Mouse (Mus musculus): ENCODE measurements around the gene Pax3. TPM values are rescaled to one million over a fixed set of nuclear protein-coding genes. Genes with fewer than 3 reads are reported as not detected.

Gene Pax3
- polyA plus RNA-seq, 1 experiment from 2014 or later = 0.95 TPM

- no peaks in the 10 kb centered on the region for H3K36me3 ChIP-seq
- H3K9ac ChIP-seq = no peak overlapping the region
- peaks cover 9% of the 10 kb centered on the region; the same call in 1 of the 2 replicates for H3K27me3 ChIP-seq
- peak; percentile 64; the same call in 1 of the 2 replicates for ATAC-seq (ENCODE audit: low FRiP score, low read depth)
- peak overlapping the region; percentile 22; the same call in 1 of the 2 replicates for H3K4me2 ChIP-seq (replicated peaks)
- H3K4me1 ChIP-seq = peaks cover 14% of the 10 kb centered on the region
- H3K4me3 ChIP-seq = no peak overlapping the region
- no peaks in the 10 kb centered on the region for H3K9me3 ChIP-seq
- 7% methylated on average over 6 of the region's 6 CpGs for WGBS
- H3K27ac ChIP-seq = no peak overlapping the region
Observed at GRCm38 (mm10) chr1:78157930-78158329, 39.0 kb downstream of the Pax3 start.

- no peak for ATAC-seq (ENCODE audit: low FRiP score, low read depth)
- Histone ChIP-seq H3K4me1 (peaks cover 14% of the 10 kb centered on the region), H3K9me3 (no peaks in the 10 kb centered on the region), H3K27me3 (peaks cover 13% of the 10 kb centered on the region; the same call in 1 of the 2 replicates), H3K27ac (no peak overlapping the region), H3K9ac (no peak overlapping the region), H3K4me3 (no peak overlapping the region), H3K36me3 (no peaks in the 10 kb centered on the region), H3K4me2 (replicated peaks) (no peak overlapping the region)
- 85% methylated on average over 4 of the region's 4 CpGs for whole genome bisulfite sequencing
Observed at GRCm38 (mm10) chr1:78155796-78156195, 41.1 kb downstream of the Pax3 start.

GRCm38 (mm10) chr1:78148011-78148623, 48.8 kb downstream of the Pax3 start:
- no peak overlapping the region for H3K4me2 ChIP-seq (replicated peaks)
- H3K4me3 ChIP-seq = no peak overlapping the region
- peaks cover 56% of the 10 kb centered on the region for H3K27me3 ChIP-seq
- WGBS = 57% methylated on average over 2 of the region's 2 CpGs
- no peaks in the 10 kb centered on the region for H3K4me1 ChIP-seq
- no peaks in the 10 kb centered on the region for H3K9me3 ChIP-seq
- H3K9ac ChIP-seq = no peak overlapping the region
- H3K27ac ChIP-seq = no peak overlapping the region
- ATAC-seq (ENCODE audit: low FRiP score, low read depth) = no peak
- no peaks in the 10 kb centered on the region for H3K36me3 ChIP-seq

- no peak for ATAC-seq (ENCODE audit: low FRiP score, low read depth)
- Histone ChIP-seq H3K9ac (no peak overlapping the region), H3K4me1 (no peaks in the 10 kb centered on the region; the same call in 1 of the 2 replicates), H3K27ac (no peak overlapping the region), H3K36me3 (no peaks in the 10 kb centered on the region), H3K4me3 (no peak overlapping the region), H3K4me2 (replicated peaks) (no peak overlapping the region), H3K9me3 (no peaks in the 10 kb centered on the region), H3K27me3 (peaks cover 84% of the 10 kb centered on the region)
- 64% methylated on average over 6 of the region's 6 CpGs for WGBS
Observed at GRCm38 (mm10) chr1:78143403-78143802, 53.5 kb downstream of the Pax3 start.

- Histone ChIP-seq H3K9me3 (no peaks in the 10 kb centered on the region), H3K4me3 (no peak overlapping the region), H3K27ac (no peak overlapping the region), H3K9ac (no peak overlapping the region), H3K27me3 (peaks cover 84% of the 10 kb centered on the region), H3K4me2 (replicated peaks) (no peak overlapping the region), H3K36me3 (no peaks in the 10 kb centered on the region), H3K4me1 (no peaks in the 10 kb centered on the region; the same call in 1 of the 2 replicates)
- no peak for ATAC-seq (ENCODE audit: low FRiP score, low read depth)
- WGBS = 72% methylated on average over 6 of the region's 6 CpGs
Observed at GRCm38 (mm10) chr1:78142912-78143311, 54.0 kb downstream of the Pax3 start.

- ATAC-seq (ENCODE audit: low FRiP score, low read depth) = no peak
- no peak overlapping the region for H3K9ac ChIP-seq
- no peaks in the 10 kb centered on the region; the same call in 1 of the 2 replicates for H3K4me1 ChIP-seq
- 28% methylated on average over 9 of the region's 9 CpGs for WGBS
- H3K4me2 ChIP-seq (replicated peaks) = no peak overlapping the region
- H3K27ac ChIP-seq = no peak overlapping the region
- H3K4me3 ChIP-seq = no peak overlapping the region
- H3K27me3 ChIP-seq = peaks cover 88% of the 10 kb centered on the region
- no peaks in the 10 kb centered on the region for H3K9me3 ChIP-seq
- no peaks in the 10 kb centered on the region for H3K36me3 ChIP-seq
Observed at GRCm38 (mm10) chr1:78141741-78142501, 55.0 kb downstream of the Pax3 start.

GRCm38 (mm10) chr1:78141314-78141713, 55.6 kb downstream of the Pax3 start:
- Histone ChIP-seq H3K4me1 (no peaks in the 10 kb centered on the region; the same call in 1 of the 2 replicates), H3K27ac (no peak overlapping the region), H3K27me3 (peaks cover 88% of the 10 kb centered on the region)

GRCm38 (mm10) chr1:78140505-78141303, 56.2 kb downstream of the Pax3 start:
- H3K27me3 ChIP-seq = peaks cover 85% of the 10 kb centered on the region
- H3K4me3 ChIP-seq = no peak overlapping the region
- no peak overlapping the region for H3K4me2 ChIP-seq (replicated peaks)

More at GRCm38 (mm10) chr1:78141314-78141713, 55.6 kb downstream of the Pax3 start:
- Histone ChIP-seq H3K9me3 (no peaks in the 10 kb centered on the region), H3K36me3 (no peaks in the 10 kb centered on the region), H3K4me2 (replicated peaks) (no peak overlapping the region), H3K9ac (no peak overlapping the region), H3K4me3 (no peak overlapping the region)
- WGBS = 8% methylated on average over 7 of the region's 7 CpGs
- ATAC-seq (ENCODE audit: low FRiP score, low read depth) = no peak

GRCm38 (mm10) chr1:78139287-78139686, 57.6 kb downstream of the Pax3 start:
- Histone ChIP-seq H3K9ac (no peak overlapping the region), H3K4me3 (no peak overlapping the region), H3K4me2 (replicated peaks) (no peak overlapping the region), H3K4me1 (no peaks in the 10 kb centered on the region; the same call in 1 of the 2 replicates), H3K9me3 (no peaks in the 10 kb centered on the region), H3K36me3 (no peaks in the 10 kb centered on the region), H3K27ac (no peak overlapping the region), H3K27me3 (peaks cover 82% of the 10 kb centered on the region)
- no peak for ATAC-seq (ENCODE audit: low FRiP score, low read depth)
- WGBS = 5% methylated on average over 11 of the region's 11 CpGs

More at GRCm38 (mm10) chr1:78140505-78141303, 56.2 kb downstream of the Pax3 start:
- no peak for ATAC-seq (ENCODE audit: low FRiP score, low read depth)
- Histone ChIP-seq H3K27ac (no peak overlapping the region), H3K9ac (no peak overlapping the region), H3K9me3 (no peaks in the 10 kb centered on the region), H3K4me1 (no peaks in the 10 kb centered on the region; the same call in 1 of the 2 replicates), H3K36me3 (no peaks in the 10 kb centered on the region)
- WGBS = 3% methylated on average over 14 of the region's 14 CpGs

GRCm38 (mm10) chr1:78129267-78129666, 67.7 kb downstream of the Pax3 start:
- 9% methylated on average over 5 of the region's 5 CpGs for WGBS

GRCm38 (mm10) chr1:78119899-78120560, 76.9 kb downstream of the Pax3 start:
- no peaks in the 10 kb centered on the region for H3K36me3 ChIP-seq
- no peaks in the 10 kb centered on the region for H3K9me3 ChIP-seq
- WGBS = 8% methylated on average over 10 of the region's 10 CpGs
- H3K27me3 ChIP-seq = peaks cover 47% of the 10 kb centered on the region
- H3K9ac ChIP-seq = no peak overlapping the region
- no peak overlapping the region for H3K4me3 ChIP-seq
- no peaks in the 10 kb centered on the region for H3K4me1 ChIP-seq
- H3K4me2 ChIP-seq (replicated peaks) = no peak overlapping the region
- H3K27ac ChIP-seq = no peak overlapping the region
- no peak for ATAC-seq (ENCODE audit: low FRiP score, low read depth)

More at GRCm38 (mm10) chr1:78129267-78129666, 67.7 kb downstream of the Pax3 start:
- H3K9me3 ChIP-seq = no peaks in the 10 kb centered on the region
- peaks cover 7% of the 10 kb centered on the region; the same call in 1 of the 2 replicates for H3K4me1 ChIP-seq
- no peak overlapping the region for H3K9ac ChIP-seq
- H3K4me2 ChIP-seq (replicated peaks) = no peak overlapping the region
- H3K4me3 ChIP-seq = no peak overlapping the region
- H3K27ac ChIP-seq = no peak overlapping the region
- H3K27me3 ChIP-seq = peaks cover 40% of the 10 kb centered on the region
- ATAC-seq (ENCODE audit: low FRiP score, low read depth) = peak; percentile 54; the same call in 1 of the 2 replicates
- no peaks in the 10 kb centered on the region for H3K36me3 ChIP-seq
